Mouse (Mus musculus) urinary bladder, adult 18-20 months (tissue): ENCODE results near the gene Lekr1.
"Not testable (repeated sequence)": the region's sequence is repeated elsewhere in the genome, so short reads cannot be mapped to it uniquely, and the experiment has no call there.

Experiments used
- DNase-seq, 2 experiments: peaks; one replicate each; pipeline ENCODE4 v3.0.0; 2022; ENCODE audit warnings: low spot score in 2 of 2, mixed read lengths in 2 of 2

Gene Lekr1

DNA sequence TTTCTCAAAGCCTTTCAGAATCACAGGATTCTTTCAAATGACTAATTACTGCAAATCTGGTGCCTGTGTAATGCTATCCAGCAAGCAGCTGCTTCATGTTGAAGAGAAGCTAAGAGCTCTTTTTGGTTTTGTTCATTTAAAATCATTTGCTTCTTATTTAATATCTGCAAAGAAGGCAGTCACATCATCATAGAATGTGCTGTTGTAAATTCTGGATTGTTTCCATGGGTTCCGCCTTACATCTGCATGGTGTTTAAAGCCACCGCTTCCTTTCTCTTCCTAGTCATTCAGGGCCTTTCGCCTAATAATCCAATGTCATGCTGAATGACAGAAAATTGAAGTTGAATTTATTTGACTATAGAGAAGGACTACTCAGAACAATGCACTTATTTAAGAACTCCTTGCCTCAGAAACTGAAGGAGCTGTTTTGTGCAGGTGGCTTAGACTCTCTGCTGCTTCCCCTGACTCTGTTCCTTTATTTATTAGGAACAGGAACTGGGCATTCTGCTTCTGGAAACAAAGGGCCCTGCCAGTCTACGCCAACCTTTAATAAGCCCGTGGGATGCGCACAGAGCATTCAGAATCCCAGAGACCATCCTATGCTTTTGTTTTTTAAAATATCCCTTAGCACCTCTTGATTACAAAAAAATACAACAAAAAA, 101.3 kb downstream of the Lekr1 start:
- no peak for DNase-seq

- not testable (repeated sequence) for DNase-seq
These were observed 103.6 kb downstream of the Lekr1 start for GRCm38 (mm10) chr3:65769666-65770065.

- no peak for DNase-seq
These were observed 107.9 kb downstream of the Lekr1 start for GRCm38 (mm10) chr3:65773910-65774309.

GRCm38 (mm10) chr3:65775096-65775495, 109.1 kb downstream of the Lekr1 start:
- no peak for DNase-seq

- no peak for DNase-seq
These were observed 116.2 kb downstream of the Lekr1 start for GRCm38 (mm10) chr3:65782246-65782645.

- no peak for DNase-seq
These were observed 124.2 kb downstream of the Lekr1 start for GRCm38 (mm10) chr3:65790076-65790685.

- no peak for DNase-seq
These were observed 127.5 kb downstream of the Lekr1 start for GRCm38 (mm10) chr3:65793561-65793960.

DNA sequence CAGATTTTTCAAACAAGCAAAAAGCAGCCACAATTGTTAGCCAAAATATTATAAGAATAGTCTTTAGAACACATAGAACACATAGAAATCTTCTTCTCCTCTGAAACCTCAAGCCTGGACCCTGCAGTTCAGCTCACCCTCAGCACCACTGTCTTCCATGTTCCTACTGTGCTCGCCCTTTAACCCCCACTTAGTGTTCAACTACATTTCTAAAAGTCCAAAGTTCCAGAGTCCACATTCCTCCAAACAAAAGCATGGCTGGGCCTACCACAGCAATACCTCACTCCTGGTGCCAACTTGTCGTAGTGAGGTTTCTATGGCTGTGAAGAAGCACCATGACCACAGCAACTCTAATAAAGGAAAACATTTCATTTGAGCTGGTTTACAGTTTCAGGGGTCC, 128.7 kb downstream of the Lekr1 start:
- DNase-seq = no peak

DNA sequence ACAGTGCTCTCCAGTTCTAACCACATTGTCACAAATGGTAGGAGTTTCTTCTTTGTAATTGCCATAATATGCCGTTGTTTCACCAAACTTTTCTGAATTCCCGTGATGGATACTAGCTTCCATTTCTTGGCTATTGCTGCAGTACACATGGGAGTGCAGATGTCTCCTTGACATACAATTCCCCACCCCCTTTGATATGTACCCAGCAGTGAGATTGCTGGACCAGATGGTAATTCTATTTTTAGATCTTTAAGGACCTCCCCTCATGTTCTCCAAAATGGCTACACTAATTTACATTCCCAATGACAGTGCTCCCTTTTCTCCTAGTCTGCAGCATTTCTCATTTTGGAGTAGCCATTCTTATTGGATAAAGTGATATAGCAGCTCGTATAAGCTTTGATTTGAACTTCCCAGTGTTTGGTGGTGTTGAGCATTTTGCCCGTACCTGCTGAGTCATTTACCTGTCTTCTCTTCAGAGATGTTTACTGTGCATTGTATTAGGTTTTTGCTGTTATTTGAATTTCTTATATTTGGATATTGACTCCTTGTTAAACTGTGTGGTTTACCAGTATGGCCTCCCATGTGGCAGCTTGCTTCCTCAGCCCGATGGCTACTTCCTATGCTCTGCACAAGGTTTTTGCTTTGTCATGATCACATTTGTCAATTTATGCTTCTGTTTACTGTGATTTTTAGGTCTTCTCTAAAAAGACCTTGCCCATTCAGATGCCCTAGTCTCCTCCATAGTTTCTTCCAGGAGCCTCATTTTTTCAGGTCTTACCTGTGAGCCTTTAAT, 131.5 kb downstream of the Lekr1 start:
- DNase-seq = no peak

- DNase-seq = no peak
These were observed 134.9 kb downstream of the Lekr1 start for GRCm38 (mm10) chr3:65800962-65801361.

- DNase-seq = no peak
These were observed 136.2 kb downstream of the Lekr1 start for GRCm38 (mm10) chr3:65802185-65802584.

DNA sequence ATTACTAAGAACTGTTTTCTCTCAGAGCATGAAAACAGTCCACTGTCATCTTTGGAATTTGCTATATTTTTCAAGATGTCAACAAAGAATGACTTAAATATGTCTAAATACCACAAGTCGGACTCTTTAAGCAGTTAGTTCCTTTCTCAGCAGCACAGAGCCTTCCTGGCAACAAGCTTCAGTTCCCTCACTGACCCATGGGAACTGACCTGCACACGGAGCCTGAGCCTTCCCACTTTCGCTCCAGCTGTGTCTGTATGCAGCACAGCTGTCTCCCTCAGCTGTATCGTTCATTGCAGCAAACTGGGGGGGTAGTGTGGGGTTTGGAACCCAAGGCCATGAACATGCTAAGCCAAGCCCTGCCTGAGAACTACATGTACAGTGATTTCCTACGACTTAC, 136.8 kb downstream of the Lekr1 start:
- DNase-seq = no peak

GRCm38 (mm10) chr3:65814881-65815280, 148.9 kb downstream of the Lekr1 start:
- DNase-seq = no peak

GRCm38 (mm10) chr3:65816012-65816411, 150.0 kb downstream of the Lekr1 start:
- DNase-seq = no peak

- no peak for DNase-seq
These were observed 152.6 kb downstream of the Lekr1 start for GRCm38 (mm10) chr3:65818597-65818996.

- DNase-seq = no peak
These were observed 153.8 kb downstream of the Lekr1 start for GRCm38 (mm10) chr3:65819841-65820240.

DNA sequence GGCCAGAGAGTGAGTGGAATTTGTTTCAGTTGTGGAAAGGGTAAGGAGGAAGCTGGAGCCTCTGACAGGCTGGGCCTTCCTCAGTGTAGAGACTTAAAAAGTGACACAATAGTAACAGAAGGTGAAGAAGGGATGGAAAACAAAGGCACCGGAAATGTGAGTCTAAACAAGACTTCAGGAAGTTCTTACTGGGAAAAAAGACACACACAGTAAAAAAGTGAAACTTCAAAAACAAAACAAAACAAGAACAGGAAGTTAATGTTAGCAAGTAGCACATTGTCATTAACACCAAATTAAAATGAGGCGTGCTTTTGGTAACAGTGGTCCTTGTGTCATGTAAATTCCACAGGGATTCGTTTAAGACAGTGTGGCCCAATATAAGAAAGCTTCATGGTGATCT, 158.9 kb downstream of the Lekr1 start:
- DNase-seq = no peak

DNA sequence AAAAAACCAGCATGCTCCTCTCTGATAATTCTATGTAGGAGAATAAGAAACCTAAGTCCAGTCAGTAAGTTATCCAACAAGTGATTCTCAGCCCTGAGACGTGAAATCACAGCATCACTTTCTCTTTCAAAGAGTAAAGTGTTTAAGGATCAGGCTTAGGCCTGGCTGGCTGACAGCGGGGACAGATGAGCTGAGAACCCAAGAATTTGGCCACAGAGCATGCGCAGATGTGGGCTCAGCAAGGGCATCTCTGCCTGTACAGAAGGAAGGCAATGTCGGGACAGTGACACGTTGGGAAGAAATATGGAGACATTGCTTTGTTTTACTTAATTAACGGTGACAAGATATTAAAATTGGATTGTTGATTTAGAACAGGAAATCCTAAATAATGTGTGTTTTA, 160.7 kb downstream of the Lekr1 start:
- no peak for DNase-seq

GRCm38 (mm10) chr3:65827400-65827799, 161.4 kb downstream of the Lekr1 start:
- no peak for DNase-seq

GRCm38 (mm10) chr3:65828020-65828419, 162.0 kb downstream of the Lekr1 start:
- DNase-seq = no peak

GRCm38 (mm10) chr3:65829230-65829629, 163.2 kb downstream of the Lekr1 start:
- DNase-seq = peak in 1 of 2 experiments; percentile 37

- DNase-seq = no peak
These were observed 164.0 kb downstream of the Lekr1 start for GRCm38 (mm10) chr3:65829943-65830483.

GRCm38 (mm10) chr3:65830801-65831200, 164.8 kb downstream of the Lekr1 start:
- DNase-seq = no peak
